Mouse (Mus musculus): ENCODE measurements around the gene Heatr5b. TPM values are rescaled to one million over a fixed set of nuclear protein-coding genes. Genes with fewer than 3 reads are reported as not detected.
A peak's percentile ranks its signal among the peaks of the same experiment; 100 is the strongest.

The Heatr5b gene
- total RNA-seq, 2 experiments from 2014 or later, result 50.4 to 56.4 TPM

- no peak for DNase-seq (ENCODE audit: low spot score in 2 of 2)
Measured at GRCm38 (mm10) chr17:78769341-78769740, 65.8 kb downstream of the Heatr5b start.

- DNase-seq (ENCODE audit: low spot score in 2 of 2), result no peak
Measured at GRCm38 (mm10) chr17:78768937-78769336, 66.2 kb downstream of the Heatr5b start.

- DNase-seq (ENCODE audit: low spot score in 2 of 2), result no peak
Measured at GRCm38 (mm10) chr17:78767546-78767945, 67.6 kb downstream of the Heatr5b start.

- DNase-seq (ENCODE audit: low spot score in 2 of 2), result no peak
Measured at GRCm38 (mm10) chr17:78766084-78766483, 69.1 kb downstream of the Heatr5b start.

GRCm38 (mm10) chr17:78763272-78763671 lies 71.9 kb downstream of the Heatr5b start:
- no peak for DNase-seq (ENCODE audit: low spot score in 2 of 2)

GRCm38 (mm10) chr17:78752938-78753655 lies 82.1 kb downstream of the Heatr5b start:
- no peak for DNase-seq (ENCODE audit: low spot score in 2 of 2)

- no peak for DNase-seq (ENCODE audit: low spot score in 2 of 2)
Measured at GRCm38 (mm10) chr17:78752064-78752463, 83.1 kb downstream of the Heatr5b start.

GRCm38 (mm10) chr17:78748440-78748839 lies 86.7 kb downstream of the Heatr5b start:
- no peak for DNase-seq (ENCODE audit: low spot score in 2 of 2)

GRCm38 (mm10) chr17:78738416-78738815 lies 96.7 kb downstream of the Heatr5b start:
- no peak for DNase-seq (ENCODE audit: low spot score in 2 of 2)

GRCm38 (mm10) chr17:78737771-78738170 lies 97.4 kb downstream of the Heatr5b start:
- no peak for DNase-seq (ENCODE audit: low spot score in 2 of 2)

GRCm38 (mm10) chr17:78737096-78737495 lies 98.1 kb downstream of the Heatr5b start, which contains the start of gene Strn:
Strn (minus strand) TSS chr17:78737196.
- no peak for DNase-seq (ENCODE audit: low spot score in 2 of 2)

GRCm38 (mm10) chr17:78736473-78736988 lies 98.6 kb downstream of the Heatr5b start:
- peak; percentile 97 to 99 for DNase-seq (ENCODE audit: low spot score in 2 of 2)

- DNase-seq (ENCODE audit: low spot score in 2 of 2), result peak; percentile 19 to 40
Measured at GRCm38 (mm10) chr17:78735731-78736472, 99.3 kb downstream of the Heatr5b start.

GRCm38 (mm10) chr17:78734806-78735205 lies 100.4 kb downstream of the Heatr5b start:
- no peak for DNase-seq (ENCODE audit: low spot score in 2 of 2)

GRCm38 (mm10) chr17:78732056-78732455 lies 103.1 kb downstream of the Heatr5b start:
- no peak for DNase-seq (ENCODE audit: low spot score in 2 of 2)

- no peak for DNase-seq (ENCODE audit: low spot score in 2 of 2)
Measured at GRCm38 (mm10) chr17:78726746-78727449, 108.3 kb downstream of the Heatr5b start.

- DNase-seq (ENCODE audit: low spot score in 2 of 2), result no peak
Measured at GRCm38 (mm10) chr17:78724461-78725055, 110.6 kb downstream of the Heatr5b start.

- no peak for DNase-seq (ENCODE audit: low spot score in 2 of 2)
Measured at GRCm38 (mm10) chr17:78721690-78722089, 113.5 kb downstream of the Heatr5b start.

- no peak for DNase-seq (ENCODE audit: low spot score in 2 of 2)
Measured at GRCm38 (mm10) chr17:78719086-78719485, 116.1 kb downstream of the Heatr5b start.

- no peak for DNase-seq (ENCODE audit: low spot score in 2 of 2)
Measured at GRCm38 (mm10) chr17:78710258-78710657, 124.9 kb downstream of the Heatr5b start.

GRCm38 (mm10) chr17:78708422-78708821 lies 126.7 kb downstream of the Heatr5b start:
- DNase-seq (ENCODE audit: low spot score in 2 of 2), result no peak
